Mouse (Mus musculus) G1E (cell line): ENCODE results near the gene Zfp654.

Experiments
- CTCF ChIP-seq: IDR thresholded peaks from 2 replicates; pipeline ENCODE4 v1.5.1; 2012; ENCODE audit warnings: low read depth, low read length, inconsistent platforms, mixed read lengths
- GATA2 ChIP-seq: IDR thresholded peaks from 2 replicates; pipeline ENCODE4 v1.6.1; 2012; ENCODE audit warnings: low read depth, low read length, inconsistent platforms, borderline replicate concordance
- POLR2AphosphoS5 ChIP-seq: IDR thresholded peaks from 2 replicates; pipeline ENCODE4 v1.6.1; 2012; ENCODE audit warnings: low read depth, low read length, inconsistent platforms; ENCODE audit not compliant: insufficient replicate concordance

- TF ChIP-seq CTCF, result no peak
- no peak for TF ChIP-seq GATA2
- no peak for TF ChIP-seq POLR2AphosphoS5
These were observed 38.0 kb upstream of the Zfp654 start for GRCm38 (mm10) chr16:64889496-64889895.
